Mouse (Mus musculus): Measurements from ENCODE around the gene Gm49450.

Gene Gm49450

GRCm38 (mm10) chr15:98953401-98954356, at the start of gene Gm49450, which contains the start of gene Tuba1a:
Gene Gm49450 (minus strand): TSS chr15:98953551.
Gene Tuba1a (minus strand): TSS chr15:98953703.
- DNase-seq (ENCODE audit: low spot score), result peak; percentile 95

GRCm38 (mm10) chr15:99001451-99001931, 48.1 kb upstream of the Gm49450 start:
- DNase-seq (ENCODE audit: low spot score), result no peak

- DNase-seq (ENCODE audit: low spot score), result peak; percentile 76
Observed at GRCm38 (mm10) chr15:99000535-99001283, 47.4 kb upstream of the Gm49450 start.

- DNase-seq (ENCODE audit: low spot score), result no peak
Observed at GRCm38 (mm10) chr15:98998775-98999157, 45.4 kb upstream of the Gm49450 start.

- DNase-seq (ENCODE audit: low spot score), result no peak
Observed at GRCm38 (mm10) chr15:98997938-98998774, 44.8 kb upstream of the Gm49450 start.

GRCm38 (mm10) chr15:98996840-98997239, 43.5 kb upstream of the Gm49450 start:
- DNase-seq (ENCODE audit: low spot score), result no peak

GRCm38 (mm10) chr15:98994957-98995520, 41.7 kb upstream of the Gm49450 start:
- DNase-seq (ENCODE audit: low spot score), result no peak

- peak; percentile 85 for DNase-seq (ENCODE audit: low spot score)
Observed at GRCm38 (mm10) chr15:98993865-98994264, 40.5 kb upstream of the Gm49450 start.

GRCm38 (mm10) chr15:98993093-98993793, 39.9 kb upstream of the Gm49450 start:
- DNase-seq (ENCODE audit: low spot score), result peak; percentile 93

- DNase-seq (ENCODE audit: low spot score), result peak; percentile 84
Observed at GRCm38 (mm10) chr15:98992086-98992912, 38.9 kb upstream of the Gm49450 start.

GRCm38 (mm10) chr15:98991540-98992050, 38.2 kb upstream of the Gm49450 start:
- DNase-seq (ENCODE audit: low spot score), result no peak

GRCm38 (mm10) chr15:98990669-98991539, 37.6 kb upstream of the Gm49450 start:
- DNase-seq (ENCODE audit: low spot score), result no peak

- no peak for DNase-seq (ENCODE audit: low spot score)
Observed at GRCm38 (mm10) chr15:98989701-98990430, 36.5 kb upstream of the Gm49450 start.

- no peak for DNase-seq (ENCODE audit: low spot score)
Observed at GRCm38 (mm10) chr15:98988787-98989186, 35.4 kb upstream of the Gm49450 start.

GRCm38 (mm10) chr15:98987661-98988181, 34.4 kb upstream of the Gm49450 start:
- no peak for DNase-seq (ENCODE audit: low spot score)

GRCm38 (mm10) chr15:98987077-98987630, 33.8 kb upstream of the Gm49450 start:
- no peak for DNase-seq (ENCODE audit: low spot score)

- DNase-seq (ENCODE audit: low spot score), result no peak
Observed at GRCm38 (mm10) chr15:98985982-98986715, 32.8 kb upstream of the Gm49450 start.

All from layer of hippocampus, adult 11-12 months (tissue).